Mouse (Mus musculus) CH12.LX (cell line): Measurements from ENCODE around the gene Snai1. TPM values are rescaled to one million over a fixed set of nuclear protein-coding genes. Genes with fewer than 3 reads are reported as not detected.

Experiments
- DNase-seq: peaks from one replicate; pipeline ENCODE4 v3.0.0-alpha.2; 2013; ENCODE audit errors: extremely low read depth
- H3K27ac ChIP-seq: 2 replicates; pipeline ENCODE4 v1.5.1; 2012; ENCODE audit warnings: low read depth, mild to moderate bottlenecking, control low read depth, moderate library complexity; ENCODE audit not compliant: insufficient read depth
- H3K27me3 ChIP-seq: replicated peaks from 2 replicates; pipeline ENCODE3; 2012; ENCODE audit warnings: inconsistent platforms
- H3K36me3 ChIP-seq, 2 experiments: replicated peaks in 1 of 2; 2 replicates each; pipeline versions ENCODE3 to v1.6.1; 2012; ENCODE audit warnings: inconsistent platforms in 1 of 2, low read length in 1 of 2, mild to moderate bottlenecking in 1 of 2, mixed read lengths in 1 of 2, moderate library complexity in 1 of 2; ENCODE audit not compliant: control insufficient read depth in 1 of 2, insufficient read depth in 1 of 2
- H3K4me1 ChIP-seq, 2 experiments: 2 replicates each; pipeline ENCODE4 v1.6.1; 2012; ENCODE audit warnings: inconsistent platforms in 1 of 2, moderate library complexity in 1 of 2; ENCODE audit not compliant: insufficient read depth in 2 of 2, control insufficient read depth in 1 of 2
- H3K4me2 ChIP-seq: 2 replicates; pipeline ENCODE4 v1.6.1; 2012; ENCODE audit warnings: low read depth, mild to moderate bottlenecking, control low read depth; ENCODE audit not compliant: poor library complexity, insufficient read depth, severe bottlenecking
- H3K4me3 ChIP-seq, 3 experiments: fragments of 150-350 bp in 1 of 3; sonication (generic) in 1 of 3; replicated peaks in 1 of 3; 2 replicates each; pipeline versions ENCODE3 to v1.5.1; 2011 to 2012; ENCODE audit warnings: low read depth in 2 of 3, low read length in 2 of 3, mild to moderate bottlenecking in 2 of 3, moderate library complexity in 2 of 3, control low read depth in 1 of 3, improper control_type of control experiment in 1 of 3, inconsistent platforms in 1 of 3, mixed read lengths in 1 of 3; ENCODE audit not compliant: poor library complexity in 1 of 3
- H3K79me2 ChIP-seq: replicated peaks from 2 replicates; pipeline ENCODE4 v1.6.1; 2012; ENCODE audit warnings: mild to moderate bottlenecking, moderate library complexity; ENCODE audit not compliant: control insufficient read depth, poor library complexity, insufficient read depth, severe bottlenecking; ENCODE audit errors: extremely low read depth
- H3K9ac ChIP-seq: 2 replicates; pipeline ENCODE4 v1.6.1; 2012; ENCODE audit warnings: low read depth, mild to moderate bottlenecking, control low read depth, moderate library complexity; ENCODE audit not compliant: insufficient read depth
- H3K9me3 ChIP-seq: replicated peaks from 2 replicates; pipeline ENCODE3; 2012; ENCODE audit warnings: low read length, inconsistent platforms, mixed read lengths
- BHLHE40 ChIP-seq: IDR thresholded peaks from 2 replicates; pipeline ENCODE4 v1.6.1; 2011; ENCODE audit warnings: mild to moderate bottlenecking, low read depth, low read length, improper control_type of control experiment
- CHD1 ChIP-seq: IDR thresholded peaks from 2 replicates; pipeline ENCODE4 v1.6.1; 2012; ENCODE audit warnings: low read depth, low read length, improper control_type of control experiment, inconsistent platforms
- CHD2 ChIP-seq: IDR thresholded peaks from 2 replicates; pipeline ENCODE4 v1.6.1; 2011; ENCODE audit warnings: low read length, improper control_type of control experiment
- CTCF ChIP-seq, 2 experiments: IDR thresholded peaks in 1 of 2; conservative IDR thresholded peaks in 1 of 2; 2 replicates each; pipeline ENCODE4 v1.5.1; 2011 to 2012; ENCODE audit warnings: low read depth in 2 of 2, low read length in 2 of 2, improper control_type of control experiment in 1 of 2, inconsistent platforms in 1 of 2, mild to moderate bottlenecking in 1 of 2, moderate library complexity in 1 of 2
- E2F4 ChIP-seq: IDR thresholded peaks from 2 replicates; pipeline ENCODE4 v1.6.1; 2011; ENCODE audit warnings: low read depth, low read length, improper control_type of control experiment; ENCODE audit not compliant: insufficient replicate concordance
- EP300 ChIP-seq: IDR thresholded peaks from 2 replicates; pipeline ENCODE4 v1.6.1; 2011; ENCODE audit warnings: low read length, improper control_type of control experiment
- ETS1 ChIP-seq: conservative IDR thresholded peaks from 2 replicates; pipeline ENCODE4 v1.6.1; 2012; ENCODE audit warnings: low read depth, mild to moderate bottlenecking, inconsistent platforms, low read length, improper control_type of control experiment, moderate library complexity
- HCFC1 ChIP-seq: IDR thresholded peaks from 2 replicates; pipeline ENCODE4 v1.6.1; 2012; ENCODE audit warnings: low read depth, mild to moderate bottlenecking, inconsistent platforms, low read length, improper control_type of control experiment
- IRF4 ChIP-seq: IDR thresholded peaks from 2 replicates; pipeline ENCODE4 v1.6.1; 2014; ENCODE audit warnings: low read depth, mild to moderate bottlenecking, inconsistent platforms, low read length, improper control_type of control experiment
- JUN ChIP-seq: IDR thresholded peaks from 2 replicates; pipeline ENCODE4 v1.6.1; 2011; ENCODE audit warnings: low read depth, mild to moderate bottlenecking, low read length, improper control_type of control experiment, moderate library complexity; ENCODE audit not compliant: insufficient read depth
- JUND ChIP-seq: conservative IDR thresholded peaks from 2 replicates; pipeline ENCODE4 v1.6.1; 2011; ENCODE audit warnings: low read depth, low read length, improper control_type of control experiment
- MAFK ChIP-seq: IDR thresholded peaks from 2 replicates; pipeline ENCODE4 v1.6.1; 2011; ENCODE audit warnings: low read length, improper control_type of control experiment; ENCODE audit not compliant: insufficient replicate concordance
- MAX ChIP-seq: IDR thresholded peaks from 2 replicates; pipeline ENCODE4 v1.6.1; 2011; ENCODE audit warnings: low read length, improper control_type of control experiment
- MAZ ChIP-seq: IDR thresholded peaks from 2 replicates; pipeline ENCODE4 v1.6.1; 2012; ENCODE audit warnings: low read depth, mild to moderate bottlenecking, inconsistent platforms, low read length, improper control_type of control experiment, moderate library complexity
- MEF2A ChIP-seq: IDR thresholded peaks from 2 replicates; pipeline ENCODE4 v1.6.1; 2014; ENCODE audit warnings: low read depth, mild to moderate bottlenecking, inconsistent platforms, low read length, improper control_type of control experiment, borderline replicate concordance
- MXI1 ChIP-seq: IDR thresholded peaks from 2 replicates; pipeline ENCODE4 v1.6.1; 2011; ENCODE audit warnings: mild to moderate bottlenecking, low read depth, low read length, improper control_type of control experiment
- NELFE ChIP-seq: IDR thresholded peaks from 2 replicates; pipeline ENCODE4 v1.6.1; 2011; ENCODE audit warnings: low read depth, low read length, improper control_type of control experiment
- PAX5 ChIP-seq: IDR thresholded peaks from 2 replicates; pipeline ENCODE4 v1.6.1; 2012; ENCODE audit warnings: low read length, inconsistent platforms, mixed read lengths
- POLR2A ChIP-seq: IDR thresholded peaks from 2 replicates; pipeline ENCODE4 v1.6.1; 2011; ENCODE audit warnings: low read depth, mild to moderate bottlenecking, improper control_type of control experiment, low read length
- SIN3A ChIP-seq: IDR thresholded peaks from 2 replicates; pipeline ENCODE4 v1.6.1; 2012; ENCODE audit warnings: low read length, improper control_type of control experiment, inconsistent platforms
- TCF12 ChIP-seq: IDR thresholded peaks from 2 replicates; pipeline ENCODE4 v1.6.1; 2014; ENCODE audit warnings: low read depth, mild to moderate bottlenecking, inconsistent platforms, low read length, improper control_type of control experiment
- USF2 ChIP-seq: conservative IDR thresholded peaks from 2 replicates; pipeline ENCODE4 v1.6.1; 2011; ENCODE audit warnings: low read depth, low read length, improper control_type of control experiment
- ZKSCAN1 ChIP-seq: IDR thresholded peaks from 2 replicates; pipeline ENCODE4 v1.6.1; 2012; ENCODE audit warnings: low read depth, inconsistent platforms, low read length, improper control_type of control experiment, borderline replicate concordance
- dilution Hi-C: fragments of 300-500 bp; cut with MboI; formaldehyde crosslinking; loops from 2 replicates; pipeline ENCODE4 v1.14.3; 2020; ENCODE audit warnings: low sequenced_read_pairs; ENCODE audit not compliant: extremely low pct_unique_long_range_greater_than_20kb, extremely low pct_ligation_motif_present
- in situ Hi-C: fragments of 300-500 bp; cut with MboI; formaldehyde crosslinking; loops from 3 replicates; pipeline ENCODE4 v1.14.3; 2019; ENCODE audit warnings: low sequenced_read_pairs, low pct_ligation_motif_present, low pct_unique_long_range_greater_than_20kb, mixed read lengths
- polyA plus RNA-seq: library from polyadenylated mRNA; unstranded; fragments of >175 nt; gene quantifications from 2 replicates; pipeline ENCODE4 v1.2.1, GENCODE M21; 2012; ENCODE audit warnings: low read depth; ENCODE audit not compliant: insufficient read length
- total RNA-seq, 2 experiments: library from RNA; depleted of rRNA; stranded (reverse); fragments of 300-350 nt in 1 of 2; fragments of >200 nt in 1 of 2; gene quantifications; 2 replicates each; pipeline ENCODE4 v1.2.3; 2012 to 2014

Gene Snai1
- total and polyA plus RNA-seq, 3 experiments: 1.6 to 12.6 (median 3.1) TPM

GRCm38 (mm10) chr2:167551342-167551920, 13.4 kb downstream of the Snai1 start:
- dilution Hi-C loops (no loop called here), in situ Hi-C loops (loop anchor here (5.0 kb wide), 1 partner anchor 36 kb away; no protein-coding TSS in a partner anchor)
- Histone ChIP-seq H3K4me1 (peaks cover 36 to 79% of the 10 kb centered on the region in 2 experiments), H3K36me3 (no peaks in the 10 kb centered on the region), H3K4me3 (peak overlapping the region in 2 of 3 experiments; percentile 13 to 17), H3K9ac (no peak overlapping the region), H3K79me2 (no peaks in the 10 kb centered on the region), H3K9me3 (peaks cover under 1% of the 10 kb centered on the region), H3K27me3 (no peaks in the 10 kb centered on the region), H3K27ac (peak overlapping the region; percentile 91), H3K4me2 (0 out of 2 replicates have a peak overlapping the region, but pooled peaks have one; percentile 24)
- no peak for DNase-seq
- no peak for TF ChIP-seq ZKSCAN1
- peak; percentile 50 for TF ChIP-seq MEF2A
- 0 out of 2 replicates have a peak, but pooled peaks have one; percentile 16 for TF ChIP-seq BHLHE40
- no peak for TF ChIP-seq POLR2A
- TF ChIP-seq CTCF (conservative IDR thresholded peaks at IDR 0.05 in 1 of 2, IDR thresholded peaks at IDR 0.05 in 1 of 2; ENCODE audit: low read depth in 2 of 2, low read length in 2 of 2): no peak
- peak; percentile 49; the same call in 1 of the 2 replicates for TF ChIP-seq ETS1
- TF ChIP-seq JUN: no peak
- no peak for TF ChIP-seq JUND
- 0 out of 2 replicates have a peak, but pooled peaks have one; percentile 16 for TF ChIP-seq NELFE
- TF ChIP-seq USF2: no peak
- TF ChIP-seq MXI1: no peak
- TF ChIP-seq IRF4: peak; percentile 89
- TF ChIP-seq CHD1: no peak
- 0 out of 2 replicates have a peak, but pooled peaks have one; percentile 10 for TF ChIP-seq MAX
- peak; percentile 40; the same call in 1 of the 2 replicates for TF ChIP-seq TCF12
- no peak for TF ChIP-seq PAX5
- TF ChIP-seq MAFK: no peak
- 0 out of 2 replicates have a peak, but pooled peaks have one; percentile 15 for TF ChIP-seq CHD2
- TF ChIP-seq EP300: peak; percentile 75
- TF ChIP-seq E2F4: no peak
- peak; percentile 25; the same call in 1 of the 2 replicates for TF ChIP-seq SIN3A
- TF ChIP-seq HCFC1: no peak
- 0 out of 2 replicates have a peak, but pooled peaks have one; percentile 2 for TF ChIP-seq MAZ
